Mouse (Mus musculus) lung, adult 2 months (tissue): ENCODE measurements at regions not wholly inside any gene's neighbourhood (a gene's known extent, or its start where the extent isn't known, plus 50 kb on each side); places are given as distances from the start of the nearest gene placed in this dataset.

Experiments
- DNase-seq: peaks from one replicate; pipeline ENCODE4 v3.0.0; 2022
- H3K4me1 ChIP-seq: fragments of 200-500 bp; 2 replicates; pipeline ENCODE4 v1.6.1; 2011; ENCODE audit warnings: low read length; ENCODE audit not compliant: control insufficient read depth, insufficient read depth
- H3K4me3 ChIP-seq: fragments of 200-500 bp; replicated peaks from 2 replicates; pipeline ENCODE3; 2011; ENCODE audit warnings: low read depth, mild to moderate bottlenecking, control low read depth, low read length; ENCODE audit errors: extremely low read depth
- CTCF ChIP-seq: fragments of 200-500 bp; IDR thresholded peaks from 2 replicates; pipeline ENCODE4 v1.5.1; 2011; ENCODE audit warnings: mild to moderate bottlenecking, low read length, control low read depth; ENCODE audit not compliant: insufficient read depth
- POLR2A ChIP-seq: fragments of 200-500 bp; IDR thresholded peaks from 2 replicates; pipeline ENCODE4 v1.6.1; 2011; ENCODE audit warnings: low read depth, mild to moderate bottlenecking, control low read depth, low read length, borderline replicate concordance; ENCODE audit errors: extremely low read depth
- WGBS: fragments of 180-500 bp; shearing (Covaris S2); methylation state at CpG from one replicate; pipeline ENCODE4 v1.1.7; 2018; 5-methylcytosine and 5-hydroxymethylcytosine counted together

DNA sequence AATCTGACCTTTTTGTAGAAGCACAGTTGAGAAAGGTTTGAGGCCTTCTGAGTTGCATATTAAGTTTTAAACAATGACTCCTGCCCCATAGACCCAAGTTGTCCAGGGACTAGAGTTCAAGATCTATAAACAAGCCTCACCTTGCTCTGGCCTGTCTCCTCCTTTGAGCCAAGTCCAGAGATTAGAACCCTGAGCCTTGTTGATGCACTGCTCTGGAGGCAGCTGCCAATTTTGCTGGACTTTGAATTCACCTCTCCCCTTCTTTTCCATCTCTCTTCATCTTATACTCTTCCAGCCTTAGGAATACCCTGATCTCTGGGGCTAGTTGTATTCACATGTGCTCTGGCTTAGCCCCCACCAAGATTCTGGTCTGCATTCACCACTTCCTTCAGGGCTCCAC lies 251.3 kb downstream of the Rnf152 start:
- no peak for DNase-seq
- H3K4me1 ChIP-seq, result no peaks in the 10 kb centered on the region
- H3K4me3 ChIP-seq, result no peak overlapping the region
- TF ChIP-seq POLR2A (no peak), CTCF (no peak)

DNA sequence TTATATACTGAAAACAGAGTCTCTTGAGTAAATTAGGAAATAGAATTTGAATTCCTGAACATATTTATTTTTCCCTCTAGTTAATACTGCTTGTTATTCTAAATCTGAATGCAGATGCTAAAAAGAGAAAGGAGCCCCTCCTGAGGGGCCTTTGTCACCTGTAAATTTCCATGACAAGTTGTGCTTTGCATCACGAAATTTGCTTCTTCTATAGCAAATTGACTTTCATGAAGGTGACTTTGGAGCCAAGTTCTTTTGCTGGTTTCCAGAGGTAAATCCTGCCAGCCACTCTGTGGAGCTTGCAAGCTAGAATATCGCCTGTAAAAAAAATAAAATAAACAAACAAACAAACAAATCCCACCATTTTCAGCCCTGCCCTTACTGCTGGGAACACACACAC lies 261.4 kb downstream of the Rnf152 start:
- no peaks in the 10 kb centered on the region for H3K4me1 ChIP-seq
- H3K4me3 ChIP-seq, result no peak overlapping the region
- TF ChIP-seq CTCF (no peak), POLR2A (no peak)
- DNase-seq, result no peak
- 62% methylated on average over 2 of the region's 2 CpGs for WGBS

DNA sequence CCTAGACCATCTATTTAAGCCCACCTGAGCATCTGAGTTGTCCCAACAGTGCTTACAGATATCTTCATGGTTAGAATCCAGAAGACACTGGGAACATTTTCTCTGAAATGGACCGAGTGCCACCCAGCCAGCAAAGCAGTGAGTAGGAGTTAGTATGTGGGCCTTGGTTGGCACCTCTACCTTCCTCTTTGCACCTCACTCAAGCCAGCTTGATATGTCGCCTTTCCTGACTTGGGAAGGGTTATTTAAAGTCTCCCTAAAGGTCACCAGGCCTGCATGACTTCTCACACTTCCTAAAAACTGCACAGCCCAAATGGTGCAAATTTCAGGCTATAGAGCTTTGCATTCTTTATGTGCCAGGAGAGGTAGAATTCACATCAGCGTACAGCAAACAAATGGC lies 262.0 kb downstream of the Rnf152 start:
- 77% methylated on average over 3 of the region's 3 CpGs for WGBS
- no peaks in the 10 kb centered on the region for H3K4me1 ChIP-seq
- no peak overlapping the region for H3K4me3 ChIP-seq
- TF ChIP-seq CTCF, result no peak
- TF ChIP-seq POLR2A, result no peak
- DNase-seq, result no peak

DNA sequence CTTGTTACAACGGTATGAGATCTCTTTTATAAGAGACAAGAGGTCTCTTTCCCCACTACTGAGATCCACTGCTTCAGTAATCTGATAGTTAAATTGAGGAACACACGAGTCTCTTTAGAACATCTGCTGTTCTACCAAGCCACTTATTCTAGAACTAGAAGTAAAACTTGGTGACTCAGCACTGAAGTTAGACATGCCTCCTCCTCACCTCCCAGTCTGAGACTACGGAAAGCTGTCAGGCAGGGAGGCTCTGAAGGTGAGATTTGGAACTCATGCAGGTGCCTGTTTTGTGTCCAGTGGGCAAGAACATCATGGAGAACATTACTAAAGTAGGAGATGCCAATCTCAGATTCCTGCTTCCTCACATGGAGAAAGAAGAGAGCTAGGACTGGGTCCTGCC lies 262.6 kb downstream of the Rnf152 start:
- TF ChIP-seq CTCF (no peak), POLR2A (no peak)
- no peak for DNase-seq
- H3K4me1 ChIP-seq, result no peaks in the 10 kb centered on the region
- no peak overlapping the region for H3K4me3 ChIP-seq
- 81% methylated on average over 3 of the region's 3 CpGs for WGBS

DNA sequence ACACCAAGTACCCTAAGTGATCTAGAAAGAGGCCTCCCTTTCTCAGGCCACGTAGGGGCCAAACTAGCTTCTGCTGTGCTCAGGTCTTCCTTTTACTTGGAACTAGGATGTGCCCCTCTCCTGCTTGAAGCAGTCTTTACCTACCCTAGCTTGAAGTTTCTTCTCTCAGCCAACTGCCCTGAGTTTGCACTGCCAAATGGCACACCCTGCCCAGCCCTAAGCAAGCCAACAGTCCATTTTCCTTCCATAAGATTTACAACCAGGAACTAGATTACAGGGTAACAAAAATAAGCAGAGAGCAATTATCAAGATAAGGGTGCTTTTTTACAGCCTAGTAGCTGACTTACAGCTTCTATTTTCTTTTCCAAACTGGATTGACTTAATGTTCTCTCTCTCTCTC lies 263.5 kb downstream of the Rnf152 start:
- H3K4me3 ChIP-seq, result no peak overlapping the region
- no peak for DNase-seq
- WGBS, result 69% methylated on average over 1 of the region's 1 CpGs
- TF ChIP-seq CTCF (no peak), POLR2A (no peak)
- no peaks in the 10 kb centered on the region for H3K4me1 ChIP-seq

DNA sequence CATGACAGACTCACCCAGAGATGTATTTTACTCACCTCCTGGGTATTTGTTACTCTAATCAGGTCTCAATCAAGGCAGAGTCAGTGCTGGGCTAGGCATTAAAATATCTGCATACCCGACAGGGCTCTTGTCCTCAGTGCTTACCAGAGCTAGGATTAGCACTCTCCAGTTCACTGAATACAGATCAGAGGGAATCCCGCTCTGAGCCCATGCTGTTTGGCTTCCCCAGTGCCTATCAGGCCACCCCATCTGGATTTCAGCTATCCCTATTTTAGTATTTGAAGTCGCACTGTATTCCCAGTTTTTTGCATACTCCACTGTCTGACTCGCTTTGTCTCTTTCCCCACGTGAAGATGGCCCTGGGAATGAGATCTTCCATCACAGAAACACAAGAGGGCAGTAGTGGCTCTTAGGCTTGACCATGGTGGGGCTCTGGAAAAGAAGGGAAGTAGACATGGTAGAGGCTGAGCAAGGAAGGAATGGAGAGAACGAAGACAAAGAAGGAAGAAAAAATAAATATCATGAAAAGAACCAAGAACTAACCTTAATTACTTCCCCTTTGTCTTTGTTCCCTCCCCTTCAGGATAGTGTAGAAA lies 264.1 kb downstream of the Rnf152 start:
- DNase-seq, result no peak
- Histone ChIP-seq H3K4me1 (no peaks in the 10 kb centered on the region), H3K4me3 (no peak overlapping the region)
- no peak for TF ChIP-seq POLR2A
- TF ChIP-seq CTCF, result peak; percentile 45; the same call in 1 of the 2 replicates
- WGBS, result 45% methylated on average over 6 of the region's 6 CpGs

DNA sequence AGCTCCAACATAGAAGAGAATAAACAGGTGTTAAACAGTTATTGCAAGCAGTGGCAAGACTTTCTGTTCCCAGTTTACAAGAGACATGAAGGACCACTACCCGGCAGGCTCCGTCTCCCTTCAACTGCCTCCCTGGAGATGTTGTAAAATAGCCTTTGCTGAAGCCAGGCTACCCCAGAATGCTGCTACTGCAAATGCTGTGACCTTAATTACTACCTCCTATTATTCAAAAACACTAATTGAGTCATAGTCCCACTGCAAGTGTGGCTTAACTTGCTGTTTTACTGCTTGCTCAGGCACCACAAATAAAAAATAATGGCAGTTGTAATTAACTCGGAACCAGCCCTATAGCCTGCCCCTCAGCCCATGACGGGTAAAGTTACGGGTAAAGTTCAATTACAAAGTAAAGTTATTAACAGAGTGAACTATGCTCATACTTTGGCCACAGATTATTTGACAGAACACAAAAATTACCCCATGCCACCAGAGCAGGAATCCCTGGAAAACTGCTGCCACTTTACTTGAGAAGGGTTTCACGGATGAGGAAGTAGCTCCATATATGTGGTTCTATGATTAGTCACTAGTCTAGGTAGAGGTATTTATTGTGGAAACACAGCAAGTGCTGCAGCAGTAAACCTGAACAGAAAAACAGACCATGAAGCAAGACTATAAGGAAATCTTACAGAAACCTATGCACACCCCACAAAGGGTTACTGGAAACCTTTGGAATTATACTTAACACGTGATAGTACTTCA lies 267.6 kb downstream of the Rnf152 start:
- no peak overlapping the region for H3K4me3 ChIP-seq
- no peak for TF ChIP-seq CTCF
- no peak for TF ChIP-seq POLR2A
- H3K4me1 ChIP-seq, result no peaks in the 10 kb centered on the region
- 90% methylated on average over 7 of the region's 7 CpGs for WGBS
- DNase-seq, result no peak

DNA sequence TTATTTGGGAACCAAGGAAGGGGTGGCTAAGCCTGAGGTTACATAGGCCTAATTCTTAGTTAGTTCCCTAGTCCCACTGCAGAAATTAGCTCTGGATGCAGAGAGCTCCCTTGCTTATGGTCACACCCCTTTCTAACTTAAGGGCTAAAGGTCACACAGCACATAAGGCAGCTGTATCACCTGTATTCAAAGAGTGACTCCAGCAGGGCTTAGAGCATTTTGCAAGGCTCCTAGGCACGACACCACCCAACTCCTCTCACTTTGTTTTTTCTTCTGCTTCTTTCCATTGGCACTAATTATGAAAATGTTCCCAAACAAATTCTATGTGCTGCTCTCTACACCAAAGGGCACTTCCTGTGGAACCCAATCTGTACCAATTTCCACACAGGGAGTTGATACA lies 268.9 kb downstream of the Rnf152 start:
- Histone ChIP-seq H3K4me1 (no peaks in the 10 kb centered on the region), H3K4me3 (no peak overlapping the region)
- TF ChIP-seq CTCF (no peak), POLR2A (no peak)
- 71% methylated on average over 1 of the region's 1 CpGs for WGBS
- no peak for DNase-seq

DNA sequence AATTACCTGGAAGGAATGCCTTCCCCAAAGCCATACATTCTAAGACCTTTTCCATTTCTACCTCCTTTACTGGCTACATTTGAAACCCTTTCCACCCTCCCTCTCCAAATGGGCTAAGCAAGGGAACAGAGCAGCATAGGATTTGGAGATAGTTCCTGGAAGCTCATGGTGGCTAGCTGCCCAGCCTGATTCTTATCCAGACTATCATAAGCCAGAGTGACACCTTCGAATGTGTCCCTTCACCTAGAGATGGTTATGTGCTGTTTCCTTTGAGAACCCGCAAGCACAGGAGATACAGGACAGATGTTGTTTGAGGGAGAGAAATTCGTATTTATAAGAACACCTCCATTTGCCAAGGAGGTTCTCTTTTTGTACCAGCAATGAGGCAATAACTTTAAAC lies 272.0 kb downstream of the Rnf152 start:
- TF ChIP-seq POLR2A (no peak), CTCF (no peak)
- no peak overlapping the region for H3K4me3 ChIP-seq
- no peaks in the 10 kb centered on the region; the same call in 1 of the 2 replicates for H3K4me1 ChIP-seq
- DNase-seq, result no peak
- 82% methylated on average over 3 of the region's 3 CpGs for WGBS

DNA sequence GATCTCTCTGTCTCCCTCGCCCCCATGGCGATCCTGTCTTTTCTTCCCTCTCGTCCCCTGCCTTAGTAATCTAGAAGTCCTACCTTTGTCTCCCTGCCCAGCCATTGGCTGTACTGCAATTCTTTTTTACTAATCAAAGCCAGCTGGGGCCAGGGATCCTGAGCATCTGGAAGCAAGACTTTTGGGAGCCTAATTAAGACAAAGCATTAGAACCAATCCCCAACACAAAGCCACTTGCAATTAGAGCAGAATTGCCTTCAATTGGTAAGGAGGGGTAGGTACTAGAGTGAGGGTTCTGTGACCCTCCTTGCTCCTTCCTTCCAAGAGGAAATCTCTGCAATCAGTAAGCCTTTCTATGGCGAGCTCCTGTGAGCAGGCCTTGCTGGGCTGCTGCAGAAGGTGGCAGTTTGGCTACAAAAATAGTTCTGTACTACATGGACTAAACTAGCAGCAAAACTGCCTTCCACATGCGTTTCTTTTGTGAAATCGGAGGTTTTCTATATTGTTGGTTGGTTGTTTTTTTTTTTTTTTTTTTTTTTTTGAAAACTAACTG lies 272.9 kb downstream of the Rnf152 start:
- TF ChIP-seq CTCF (no peak), POLR2A (no peak)
- WGBS, result 86% methylated on average over 6 of the region's 6 CpGs
- DNase-seq, result no peak
- Histone ChIP-seq H3K4me1 (no peaks in the 10 kb centered on the region; the same call in 1 of the 2 replicates), H3K4me3 (no peak overlapping the region)

DNA sequence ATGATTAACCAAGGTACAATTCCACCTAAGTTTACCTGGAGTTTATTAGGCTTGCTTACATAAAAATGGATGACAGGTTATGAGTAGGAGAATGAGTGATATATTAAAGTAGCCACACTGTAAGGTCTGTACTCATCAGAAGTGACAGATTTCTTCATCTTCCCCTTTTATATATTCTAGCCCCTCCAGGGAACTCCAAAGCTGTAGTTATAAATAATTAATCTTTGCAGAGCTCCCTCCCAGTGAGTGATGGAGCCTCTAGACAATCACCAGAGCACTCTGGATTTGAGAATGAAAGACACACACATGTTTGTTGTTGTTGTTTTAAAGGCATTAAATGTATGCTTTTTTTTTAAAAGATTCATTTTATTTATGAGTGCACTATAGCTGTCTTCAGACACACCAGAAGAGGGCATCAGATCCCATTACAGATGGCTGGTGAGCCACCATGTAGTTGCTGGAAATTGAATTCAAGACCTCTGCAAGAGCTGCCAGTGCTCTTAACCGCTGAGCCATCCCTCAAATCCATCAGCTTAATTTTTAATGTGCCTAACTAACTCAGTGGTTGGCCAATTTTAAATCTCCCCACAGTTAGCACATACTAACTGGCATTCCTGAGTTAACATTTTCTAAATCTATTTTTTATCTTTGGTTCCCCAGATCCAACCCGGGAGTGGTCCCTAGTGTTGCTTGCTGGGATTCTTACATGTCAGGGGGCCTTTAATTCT lies 273.5 kb downstream of the Rnf152 start:
- no peak for DNase-seq
- no peak for TF ChIP-seq POLR2A
- no peak for TF ChIP-seq CTCF
- WGBS, result 91% methylated on average over 2 of the region's 2 CpGs
- Histone ChIP-seq H3K4me3 (no peak overlapping the region), H3K4me1 (no peaks in the 10 kb centered on the region; the same call in 1 of the 2 replicates)
